Mouse (Mus musculus) adipocyte (in vitro differentiated cells): ENCODE measurements around the gene Tspan9.

Source experiments
- DNase-seq: peaks from one replicate; pipeline ENCODE4 v3.0.0-alpha.2; 2016; ENCODE audit warnings: low spot score

Gene Tspan9

DNA sequence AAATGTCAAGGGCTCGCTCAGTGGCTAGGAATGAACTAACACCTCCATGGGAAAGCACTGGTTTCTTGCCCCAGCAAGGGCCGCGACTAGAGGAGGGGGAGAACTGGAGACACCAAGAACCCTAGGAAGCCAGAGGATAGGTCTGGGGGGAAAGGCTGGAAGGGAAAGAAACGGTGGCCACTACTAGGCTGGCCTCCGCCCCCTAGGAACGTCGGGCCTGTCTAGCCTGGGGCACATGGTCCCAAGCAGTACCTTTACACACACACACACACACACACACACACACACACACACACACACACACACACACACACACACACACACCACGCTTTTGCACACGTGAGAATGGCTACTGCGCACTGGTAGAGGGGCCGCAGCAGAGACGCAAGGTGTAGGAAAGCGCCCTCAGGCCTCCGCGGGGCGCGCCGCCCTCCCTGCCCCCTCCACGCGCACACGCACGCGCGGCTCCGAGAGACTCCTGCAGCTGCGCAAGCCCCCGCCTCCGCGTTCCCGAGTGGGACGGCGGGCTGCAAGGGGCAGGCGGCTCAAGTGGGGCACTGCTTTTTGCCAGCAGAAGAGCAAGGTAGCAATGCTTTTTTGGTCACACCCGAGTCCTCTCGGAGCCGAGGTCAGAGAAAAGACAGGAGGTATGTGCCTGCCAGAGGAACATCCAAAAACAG is 108.0 kb downstream of the Tspan9 start:
- no peak for DNase-seq

DNA sequence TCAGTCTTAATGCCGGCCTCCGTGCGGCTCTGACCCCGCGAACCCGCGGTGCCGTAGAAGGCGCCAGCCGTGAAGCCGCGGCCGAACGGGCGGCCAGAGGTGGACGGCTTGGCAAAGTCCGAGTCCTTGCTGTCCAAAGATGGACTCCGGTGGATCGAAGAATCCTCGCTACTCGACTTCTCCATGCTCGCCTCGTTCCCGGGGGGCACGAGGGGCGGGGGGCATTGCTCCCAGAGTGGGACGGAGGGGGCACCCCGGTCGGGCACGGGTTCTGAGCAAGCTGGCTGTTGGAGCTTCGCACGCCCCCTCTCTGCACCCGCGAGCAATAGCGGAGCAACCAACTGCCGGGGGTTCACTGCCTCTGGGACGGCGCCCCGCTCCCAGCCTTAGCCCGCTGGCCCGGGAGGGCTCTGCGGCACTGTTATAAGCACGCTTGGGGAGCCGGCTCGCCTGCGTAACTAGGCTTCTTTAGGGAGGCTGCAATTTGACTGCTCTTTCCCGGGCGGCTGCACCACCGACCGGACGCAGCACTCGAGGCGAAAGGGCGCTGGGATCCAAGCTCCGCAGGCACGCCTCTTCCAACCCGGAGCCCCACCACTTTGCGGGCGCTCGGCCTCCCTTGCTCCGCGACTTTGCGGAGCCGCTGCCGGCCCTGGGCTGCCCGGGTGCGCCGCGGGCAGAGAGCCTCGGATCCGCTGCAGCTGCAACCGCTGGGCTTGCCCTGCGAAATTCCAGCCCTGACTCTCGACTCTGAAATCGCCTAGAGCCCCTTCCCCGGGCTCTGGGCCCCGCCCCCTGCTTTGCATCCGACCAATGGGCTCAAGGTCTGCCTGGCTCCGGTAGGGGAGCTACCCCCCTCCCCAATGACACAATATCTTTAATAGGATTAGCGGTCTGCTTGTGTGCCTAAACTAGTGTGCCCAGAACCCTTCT is 108.8 kb downstream of the Tspan9 start:
- peak; percentile 67 for DNase-seq

DNA sequence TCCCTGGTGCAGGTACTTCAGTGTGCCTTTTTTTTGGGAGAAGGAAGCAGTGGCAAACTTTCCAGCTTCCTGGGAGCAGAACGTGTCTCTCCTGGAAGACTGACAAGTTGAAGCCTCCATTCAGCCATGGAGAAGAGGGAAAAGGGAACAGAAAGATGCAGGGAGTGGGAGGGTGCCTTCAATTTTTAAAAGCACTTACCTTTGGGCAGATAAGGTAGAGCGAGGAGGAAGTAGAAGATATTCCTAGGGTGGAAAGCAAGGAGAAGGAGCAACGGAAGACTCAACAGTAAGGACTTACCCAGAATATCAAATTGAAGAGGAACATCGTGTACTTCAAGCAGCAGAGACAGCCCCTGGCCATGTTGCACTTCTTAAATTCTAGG is 109.5 kb downstream of the Tspan9 start:
- no peak for DNase-seq

DNA sequence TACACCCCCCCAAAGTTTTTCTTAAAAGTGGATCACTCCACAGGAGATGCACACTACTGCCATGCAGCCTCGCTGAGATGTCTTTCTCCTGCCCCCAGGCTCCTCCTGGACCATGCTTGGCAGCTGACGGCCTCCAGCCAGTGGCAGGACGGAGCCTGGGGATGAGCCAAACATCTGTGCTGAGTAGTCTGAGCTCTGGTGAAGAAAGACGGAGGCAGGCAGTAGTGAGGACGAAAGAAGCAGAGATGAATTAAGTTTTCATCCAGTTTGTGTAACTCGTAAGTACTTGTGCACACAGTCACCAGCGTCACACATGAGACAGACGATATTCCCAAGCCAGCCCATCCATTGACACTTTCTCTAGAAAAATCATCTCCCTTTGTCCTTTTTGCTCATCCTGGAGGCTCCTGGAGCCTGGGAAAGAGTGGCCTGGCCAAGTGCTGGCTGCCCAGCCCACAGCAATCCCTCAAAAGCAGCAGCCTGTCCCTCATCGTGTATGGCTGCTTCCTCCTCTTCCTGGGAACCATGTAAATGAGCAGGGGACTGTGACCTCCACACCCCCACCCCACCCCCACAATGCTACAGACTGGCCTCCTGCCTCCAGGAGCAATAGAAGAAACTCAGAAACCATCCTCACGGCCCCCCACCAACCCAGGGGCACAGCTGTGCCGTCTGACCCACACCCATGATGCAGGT is 110.1 kb downstream of the Tspan9 start:
- DNase-seq = peak; percentile 87

DNA sequence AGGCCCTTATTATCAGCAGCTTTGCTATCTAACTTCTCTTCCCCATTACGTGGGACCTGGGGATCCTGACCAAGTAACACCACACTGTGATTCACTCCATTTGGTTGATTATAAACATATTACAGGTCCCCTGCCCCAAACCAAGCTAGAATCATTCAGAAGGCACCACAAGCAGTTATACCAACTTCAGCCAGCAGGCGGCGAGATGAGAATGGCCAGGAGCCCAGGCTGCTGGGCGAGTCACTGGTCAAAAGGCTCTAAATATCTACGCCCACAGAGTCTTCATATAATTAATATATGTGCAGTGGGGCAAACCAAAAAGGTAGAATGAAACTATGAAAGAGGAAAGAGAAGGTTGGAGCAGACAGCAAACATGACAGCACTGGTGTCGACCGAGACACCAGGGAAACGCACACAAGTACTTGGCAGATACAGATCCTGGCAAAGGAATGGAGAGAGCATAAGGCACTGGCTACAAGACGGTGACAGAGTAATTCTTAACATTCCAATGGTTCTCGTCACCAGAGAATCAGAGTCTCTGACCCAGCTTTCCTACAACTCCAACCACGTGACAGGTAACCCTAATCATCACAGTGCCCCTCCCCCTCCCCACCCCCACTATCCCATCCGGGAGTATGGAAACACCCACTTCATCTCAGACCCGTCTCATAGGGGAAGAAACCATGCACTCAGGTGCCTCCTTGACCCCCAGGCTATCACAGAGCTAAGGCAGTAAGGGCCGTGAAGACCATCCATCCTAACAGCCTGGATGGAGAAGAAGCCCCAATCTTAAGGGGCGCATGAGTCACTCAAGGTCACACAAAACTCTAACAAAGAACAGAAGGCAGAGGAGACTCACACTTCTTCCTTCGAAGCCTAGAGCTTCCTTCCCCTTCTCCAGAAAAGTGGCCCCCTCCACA is 110.9 kb downstream of the Tspan9 start:
- DNase-seq = peak; percentile 90

DNA sequence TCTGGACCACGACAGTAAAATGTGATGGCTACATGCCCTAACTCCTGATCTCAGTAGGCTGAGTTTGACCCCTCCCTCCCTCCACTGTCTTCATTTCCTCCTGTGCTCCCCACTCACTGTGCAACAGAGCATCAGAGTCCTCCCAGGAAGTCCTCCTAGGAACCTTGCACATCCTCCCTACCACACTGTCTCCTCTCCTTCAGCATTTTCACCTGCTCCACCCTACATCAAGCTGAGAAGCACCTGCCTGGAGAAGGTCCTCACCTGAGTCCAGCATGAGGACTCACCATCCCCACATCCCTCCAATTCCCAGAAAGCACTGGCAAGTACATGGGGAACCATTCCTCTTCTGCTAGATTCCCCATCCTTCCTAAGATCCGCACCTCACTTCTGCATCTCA is 111.8 kb downstream of the Tspan9 start:
- no peak for DNase-seq

DNA sequence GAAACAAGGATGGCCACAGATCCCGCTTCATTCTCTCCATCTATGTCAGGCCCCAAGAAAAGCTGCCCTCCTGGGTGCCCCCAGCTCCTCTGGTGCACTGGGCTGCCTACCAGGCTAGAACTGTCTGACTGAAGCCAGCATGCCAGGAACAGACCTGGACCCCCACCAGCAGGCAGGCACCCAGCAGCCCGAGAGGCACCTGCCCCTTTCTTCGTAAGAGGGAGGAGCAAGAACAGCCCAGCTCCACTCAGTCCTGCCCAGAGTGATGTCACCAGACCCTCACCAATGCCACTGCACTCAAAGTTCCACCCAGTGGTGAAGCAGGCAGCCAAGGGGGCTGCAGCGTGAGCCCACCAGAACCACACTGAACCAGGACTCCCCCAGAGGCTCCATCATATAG is 112.3 kb downstream of the Tspan9 start:
- DNase-seq = no peak

DNA sequence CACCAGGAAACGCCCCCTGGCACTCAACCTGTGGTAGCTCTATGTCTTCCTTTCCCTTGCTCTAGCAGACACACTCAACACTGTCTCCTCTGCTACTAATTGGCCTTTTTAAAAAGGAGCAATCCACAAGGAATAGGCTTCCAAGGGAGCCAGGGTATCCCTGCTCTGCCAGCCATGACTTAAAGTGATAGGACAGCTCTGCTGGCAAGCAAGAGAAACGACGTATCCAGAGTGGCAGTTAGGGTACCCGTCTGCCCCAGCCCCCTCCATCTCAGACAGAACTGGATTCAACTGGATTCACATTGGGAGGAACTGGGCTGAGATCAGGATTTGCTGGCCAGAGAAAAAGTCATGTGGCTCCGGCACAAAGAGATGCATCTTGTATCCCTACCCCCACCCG is 112.9 kb downstream of the Tspan9 start:
- no peak for DNase-seq

DNA sequence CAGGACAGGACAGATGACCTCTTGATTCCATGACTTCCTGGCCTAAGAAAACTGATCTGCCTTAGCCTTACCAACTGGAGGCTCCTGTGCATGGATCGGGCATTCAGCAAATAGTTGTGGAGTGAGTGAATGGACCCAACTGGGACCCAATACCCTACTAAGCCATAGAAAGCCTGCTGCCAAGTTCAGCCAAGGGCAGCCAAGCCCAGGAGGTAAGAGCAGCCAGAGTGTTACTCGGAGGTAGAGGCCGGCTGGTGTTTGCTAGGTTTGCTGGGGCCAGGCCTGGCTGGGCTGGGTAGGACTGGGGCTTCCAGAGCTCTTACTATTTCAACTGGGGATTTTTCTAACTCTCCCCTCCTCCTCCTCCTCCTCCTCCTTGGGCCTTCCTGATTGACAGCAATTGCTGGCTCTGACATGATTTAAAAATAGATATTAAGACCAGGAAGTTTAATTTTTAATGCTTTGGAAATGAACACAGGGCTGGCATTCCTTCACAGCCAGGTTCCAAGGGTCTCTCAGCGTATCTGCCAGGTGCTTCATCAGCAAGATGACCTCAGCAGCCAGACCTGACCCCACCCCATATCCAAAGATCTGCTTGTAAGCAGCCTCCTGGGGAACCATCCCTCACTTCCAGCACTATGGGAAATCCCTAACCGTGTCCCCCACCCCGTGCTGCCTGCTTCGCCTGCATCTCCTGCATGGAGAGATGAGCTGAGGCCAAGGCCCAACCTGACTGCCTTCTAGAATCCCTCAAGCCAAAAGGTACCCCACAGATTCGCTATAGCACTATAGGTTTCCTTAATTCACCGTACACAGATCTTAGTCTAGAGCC is 113.7 kb downstream of the Tspan9 start:
- peak; percentile 9 for DNase-seq

DNA sequence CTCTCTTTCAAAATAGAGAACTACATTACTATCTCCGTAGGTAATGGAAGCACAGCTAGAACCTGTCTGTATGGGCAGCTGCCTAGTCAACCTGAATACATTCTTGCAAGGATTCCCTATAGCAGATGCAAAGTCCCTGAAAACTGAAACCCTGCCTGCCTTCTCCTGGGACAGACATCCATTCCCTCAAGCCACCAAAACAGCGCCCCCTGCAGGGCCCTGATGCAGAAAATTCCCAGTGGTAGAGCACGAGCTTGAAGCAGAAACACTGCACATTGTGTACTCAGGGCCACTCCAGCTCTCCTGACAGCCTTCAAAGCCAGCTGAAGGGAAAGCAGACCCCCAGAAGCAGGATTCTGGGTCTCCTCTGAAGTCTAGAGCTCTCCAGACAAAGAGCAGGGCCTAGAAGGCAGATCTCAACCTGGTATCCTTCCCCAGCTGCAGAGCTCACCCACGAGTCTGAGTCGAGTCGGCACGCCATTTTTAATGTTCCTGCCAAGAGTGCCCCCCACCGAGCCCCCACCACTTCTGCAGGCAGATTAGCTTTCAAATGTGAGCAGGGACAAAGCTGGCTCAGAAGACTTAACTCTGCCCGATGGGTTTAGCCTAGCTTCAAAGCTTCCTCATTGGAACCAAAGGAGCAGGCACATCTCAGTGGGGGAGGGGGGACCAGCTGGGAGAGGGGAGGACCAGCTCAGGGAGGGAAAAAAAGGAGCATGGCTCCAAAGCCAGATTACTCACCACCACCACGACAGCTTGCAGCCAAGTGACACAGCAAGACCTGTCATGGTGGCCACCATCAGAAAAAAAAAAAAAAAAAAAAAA is 115.1 kb downstream of the Tspan9 start:
- peak; percentile 33 for DNase-seq

DNA sequence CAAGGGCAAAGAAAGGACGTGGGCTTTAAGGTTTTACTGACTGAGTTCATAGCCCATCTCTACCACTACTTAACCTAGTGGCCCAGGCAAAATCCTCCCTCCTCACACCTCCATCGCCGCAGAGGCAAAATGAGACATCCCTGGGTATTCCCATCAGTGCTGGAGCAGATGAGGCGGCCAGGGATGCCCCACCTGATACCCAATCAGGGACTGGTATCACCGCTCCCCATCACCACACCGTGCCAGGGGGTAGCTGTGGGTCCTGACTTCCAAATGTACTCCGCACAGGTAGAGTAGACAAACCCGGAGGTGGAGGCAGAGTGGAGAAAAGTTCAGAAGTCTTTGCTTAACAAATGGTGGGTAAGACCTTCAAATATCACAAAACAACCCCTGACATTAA is 117.4 kb downstream of the Tspan9 start:
- DNase-seq = no peak

DNA sequence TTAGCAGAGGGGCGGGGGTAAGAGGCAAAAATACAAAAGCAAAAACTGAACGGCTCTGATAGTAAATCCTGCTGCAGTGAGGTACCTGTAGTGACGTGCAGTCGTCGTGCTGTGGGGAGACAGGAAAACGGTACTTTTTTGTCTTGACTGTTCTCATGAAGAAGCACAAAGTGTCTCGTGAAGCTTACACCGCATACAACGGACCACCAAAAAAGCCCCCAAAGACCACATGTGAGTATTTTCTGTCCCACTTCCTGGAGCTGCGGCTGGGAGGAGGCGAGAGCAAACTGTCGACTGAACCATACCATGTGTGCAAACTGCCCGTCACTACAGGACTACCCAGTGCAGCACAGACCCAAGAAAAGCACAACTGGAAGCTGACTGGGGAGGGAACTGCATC is 117.8 kb downstream of the Tspan9 start:
- DNase-seq = no peak

DNA sequence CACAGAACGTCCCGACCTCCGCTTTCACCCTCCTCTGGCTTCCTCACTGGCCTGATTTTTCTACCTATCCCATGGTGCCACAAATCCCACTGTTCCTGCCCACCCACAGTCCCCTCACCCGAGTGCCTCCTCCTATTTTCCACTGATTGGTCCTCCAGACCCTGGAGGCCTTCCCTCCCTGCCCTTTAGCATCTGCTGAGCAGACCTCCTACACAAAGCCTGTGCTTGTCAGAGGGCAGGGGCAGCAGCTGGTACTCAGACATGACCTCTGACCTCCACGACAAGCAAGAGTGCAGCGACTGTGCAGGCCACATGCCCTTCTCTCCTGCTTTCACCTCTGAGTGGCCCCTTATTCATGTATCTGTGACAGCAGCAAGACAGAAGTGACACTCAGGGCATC is 121.2 kb downstream of the Tspan9 start:
- no peak for DNase-seq

DNA sequence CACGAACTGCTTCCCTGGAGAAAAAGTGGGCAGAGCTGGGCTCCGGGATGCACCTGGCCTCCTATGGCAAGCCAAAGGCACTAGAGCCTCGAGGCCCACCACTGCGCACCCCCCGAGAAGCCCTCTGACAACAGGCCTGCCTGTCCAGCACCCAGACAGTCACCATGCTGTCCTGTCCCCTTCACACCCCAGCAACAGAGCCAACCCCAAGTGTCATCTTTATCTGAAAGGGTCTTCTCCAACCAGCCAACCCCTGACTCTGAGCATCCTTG is 121.5 kb downstream of the Tspan9 start:
- no peak for DNase-seq

DNA sequence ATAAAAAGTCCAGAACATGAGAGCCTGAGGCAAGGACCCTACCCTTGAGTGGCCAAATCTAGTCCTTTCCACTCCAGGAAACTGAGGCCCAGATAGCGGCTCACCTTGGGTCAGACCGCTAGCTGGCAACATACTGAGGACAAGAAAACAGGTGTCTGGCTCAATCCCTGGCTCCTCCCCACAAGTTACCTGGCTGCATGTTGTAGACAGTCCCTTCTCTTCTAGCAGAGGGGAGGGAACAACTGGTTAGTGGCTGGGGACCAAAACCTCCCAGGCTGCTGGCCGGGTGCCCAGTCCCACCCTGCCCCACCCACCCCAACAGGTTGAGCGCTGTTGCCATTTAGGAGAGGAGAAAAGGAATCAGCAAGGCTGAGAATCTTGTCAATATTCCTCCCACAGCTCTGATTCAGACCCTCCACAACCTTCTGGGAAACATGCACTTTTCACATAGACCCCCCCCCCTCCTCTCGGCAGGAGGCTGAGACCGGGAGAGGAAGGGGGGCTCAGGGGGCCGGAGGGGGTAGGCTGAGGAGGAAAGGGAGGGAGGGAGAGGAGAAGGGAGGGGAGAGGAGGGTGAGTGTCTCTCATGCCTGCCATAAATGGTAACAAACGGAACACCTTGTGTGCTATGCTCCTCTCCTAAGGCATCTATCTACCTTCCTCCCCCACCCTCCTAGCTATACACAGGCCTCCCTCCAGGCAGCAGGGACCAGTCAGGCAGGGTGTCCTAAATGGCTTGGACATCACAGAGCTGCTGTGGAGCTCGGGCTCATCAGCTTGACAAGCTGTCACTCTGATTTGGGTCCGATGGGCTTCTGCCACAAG is 122.1 kb downstream of the Tspan9 start:
- DNase-seq = no peak

DNA sequence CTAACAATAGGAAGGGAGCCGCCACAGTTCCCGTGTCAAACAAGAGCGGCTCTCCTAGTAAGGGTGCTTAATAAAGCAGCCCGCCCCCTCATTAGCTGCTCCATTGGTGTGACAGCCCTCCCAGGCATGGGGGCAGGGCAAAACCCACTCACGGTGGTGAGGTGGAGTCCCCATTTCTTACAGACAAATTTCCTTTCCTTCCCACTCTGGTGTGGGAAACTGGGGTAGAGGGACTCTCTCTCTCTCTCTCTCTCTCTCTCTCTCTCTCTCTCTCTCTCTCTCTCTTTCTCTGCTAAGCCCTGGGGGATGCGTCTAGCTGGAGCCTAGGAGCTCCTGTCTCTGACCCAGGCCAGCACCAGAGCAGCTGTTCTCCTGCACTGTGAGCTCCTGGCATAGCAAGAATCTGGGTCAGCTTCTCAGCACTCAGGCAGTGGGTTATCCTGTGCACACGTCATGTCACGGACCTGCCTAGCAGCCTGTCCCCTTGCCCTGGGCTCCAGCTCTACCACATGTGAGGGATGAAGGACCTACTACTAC is 122.8 kb downstream of the Tspan9 start:
- DNase-seq = no peak

DNA sequence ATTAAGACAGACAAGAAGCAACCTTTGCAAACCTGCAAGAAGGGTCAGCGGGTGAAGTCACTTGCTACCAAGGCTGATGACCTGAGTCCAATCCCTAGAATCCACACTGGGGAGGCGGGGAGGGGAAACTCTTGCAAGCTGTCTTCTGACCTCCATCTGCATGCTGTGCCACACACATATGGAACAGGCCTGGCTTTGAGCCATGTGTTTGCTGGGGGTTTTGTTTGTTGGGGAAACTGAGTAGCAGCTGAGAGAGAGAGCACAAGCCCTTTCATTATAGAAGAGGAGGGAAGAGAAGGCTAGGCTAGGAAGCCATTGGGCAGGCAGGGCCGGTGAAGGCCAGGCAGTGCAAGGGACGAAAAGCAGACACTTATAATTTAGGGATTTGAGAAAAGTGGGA is 123.3 kb downstream of the Tspan9 start:
- no peak for DNase-seq

DNA sequence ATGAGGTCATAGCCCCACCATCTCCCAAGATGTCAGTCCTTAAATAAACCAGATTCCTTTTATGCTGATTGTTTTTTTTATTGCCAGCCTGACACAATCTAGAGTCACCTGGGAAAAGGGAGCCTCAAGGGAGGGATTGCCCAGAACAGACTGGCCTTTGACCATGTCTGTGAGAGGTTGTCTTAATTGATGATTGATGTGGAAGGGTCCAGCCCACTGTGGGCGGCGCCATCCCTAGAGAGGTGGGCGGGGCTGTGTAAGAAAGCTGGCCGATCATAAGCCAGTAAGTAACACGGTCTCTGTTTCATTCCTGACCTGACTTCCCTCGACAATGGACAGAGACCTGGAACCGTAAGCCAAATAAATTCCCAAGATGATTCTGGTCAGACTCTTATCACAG is 124.3 kb downstream of the Tspan9 start:
- no peak for DNase-seq

DNA sequence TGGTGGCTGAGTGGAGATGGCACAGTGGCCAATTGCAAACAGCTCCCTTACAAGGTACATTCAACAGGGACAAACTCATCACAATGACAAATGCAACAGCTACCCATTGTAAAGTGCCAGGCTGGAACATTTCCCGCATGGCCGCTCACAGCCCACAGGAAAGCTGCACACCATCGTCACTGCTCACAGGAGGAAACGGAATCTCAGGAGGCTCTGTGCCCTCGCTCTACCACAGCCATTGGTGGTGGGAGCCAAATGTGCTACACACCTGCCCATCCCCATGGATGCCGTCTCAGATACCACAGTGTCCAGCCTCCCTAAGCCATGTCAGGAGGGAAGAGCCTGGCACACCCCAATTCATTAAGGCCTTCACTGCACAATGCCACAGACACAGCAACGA is 128.1 kb downstream of the Tspan9 start:
- DNase-seq = no peak
